Comparison of ENCODE assay signal across 17 mouse cellular contexts in the genomic region with DNA sequence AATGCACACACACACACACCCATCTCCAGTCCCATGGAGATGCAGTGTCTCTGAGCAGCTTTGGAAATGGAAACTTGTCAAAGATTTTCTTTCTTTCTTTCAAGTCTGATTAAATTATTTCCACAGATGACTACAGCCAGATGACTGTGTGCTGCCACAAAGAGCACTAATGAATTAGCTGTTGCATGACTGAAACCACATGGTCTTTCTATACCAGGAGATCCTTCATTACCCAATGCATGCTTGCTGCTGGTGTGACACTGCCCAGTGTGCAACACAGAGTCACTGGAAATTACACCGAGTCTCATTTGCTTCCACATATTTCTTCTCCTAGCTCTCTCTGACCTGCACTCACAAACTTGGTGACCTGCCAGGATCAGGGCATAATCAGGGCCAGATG.
DNase-seq lines count a peak whose midpoint lies in the region; ATAC-seq and TF ChIP-seq lines count a peak whose summit lies in the region.
"Had no signal": no experiment of that assay in that cellular context is flagged by ENCODE, and none has a peak within 500 bp of the region (broad histone marks: within the 10 kb centered on the region; RNA-seq: fewer than 3 reads in every experiment).

No protein-coding gene starts in this region.

- no peak overlapping the region for H3K4me2 ChIP-seq in neural tube, embryonic 15.5 days
- no peak overlapping the region for H3K4me2 ChIP-seq in embryonic facial prominence, embryonic 14.5 days (ENCODE audit: low read depth, low read length)
- H3K4me2 ChIP-seq in lung, postnatal 0 days (replicated peaks; ENCODE audit: low read depth, low read length): no peak overlapping the region
- no peak overlapping the region for H3K4me2 ChIP-seq in hindbrain, postnatal 0 days (ENCODE audit: low read depth, low read length)
- H3K4me2 ChIP-seq: embryonic facial prominence, embryonic 12.5 days; forebrain, embryonic 12.5 days; hindbrain, embryonic 14.5 days; limb, embryonic 15.5 days; midbrain, embryonic 13.5 days had no signal

- no peak for ATAC-seq in neural tube, embryonic 15.5 days (ENCODE audit: low FRiP score)
- ATAC-seq in embryonic facial prominence, embryonic 14.5 days (ENCODE audit: low read depth): no peak
- ATAC-seq in lung, postnatal 0 days: peak; percentile 87
- ATAC-seq in hindbrain, postnatal 0 days: no peak
- ATAC-seq: midbrain, embryonic 13.5 days had no signal

- no peak for TF ChIP-seq CTCF in lung, postnatal 0 days (IDR thresholded peaks at IDR 0.05)
- TF ChIP-seq CTCF in hindbrain, postnatal 0 days (IDR thresholded peaks at IDR 0.05; ENCODE audit: low read depth): no peak

- no peaks in the 10 kb centered on the region for H3K9me3 ChIP-seq in neural tube, embryonic 15.5 days (replicated peaks)
- no peaks in the 10 kb centered on the region for H3K9me3 ChIP-seq in embryonic facial prominence, embryonic 14.5 days (ENCODE audit: control insufficient read depth, low read length)
- H3K9me3 ChIP-seq in lung, postnatal 0 days (ENCODE audit: low read length): no peaks in the 10 kb centered on the region; the same call in 1 of the 2 replicates
- no peaks in the 10 kb centered on the region for H3K9me3 ChIP-seq in hindbrain, postnatal 0 days (ENCODE audit: low read length)
- H3K9me3 ChIP-seq: embryonic facial prominence, embryonic 12.5 days; forebrain, embryonic 12.5 days; limb, embryonic 15.5 days; midbrain, embryonic 13.5 days had no signal

- no peaks in the 10 kb centered on the region for H3K27me3 ChIP-seq in neural tube, embryonic 15.5 days (replicated peaks)
- no peaks in the 10 kb centered on the region for H3K27me3 ChIP-seq in embryonic facial prominence, embryonic 14.5 days (replicated peaks; ENCODE audit: control insufficient read depth, insufficient read depth, low read length)
- H3K27me3 ChIP-seq in lung, postnatal 0 days (replicated peaks; ENCODE audit: insufficient read depth, low read length): no peaks in the 10 kb centered on the region
- no peaks in the 10 kb centered on the region for H3K27me3 ChIP-seq in hindbrain, postnatal 0 days (ENCODE audit: insufficient read depth, low read length)
- H3K27me3 ChIP-seq: embryonic facial prominence, embryonic 12.5 days; forebrain, embryonic 12.5 days; limb, embryonic 15.5 days; midbrain, embryonic 13.5 days had no signal

- TF ChIP-seq EP300 in lung, postnatal 0 days (IDR thresholded peaks at IDR 0.05): 0 out of 2 replicates have a peak, but pooled peaks have one; percentile 28

- no peaks in the 10 kb centered on the region for H3K4me1 ChIP-seq in neural tube, embryonic 15.5 days
- no peaks in the 10 kb centered on the region; the same call in 1 of the 2 replicates for H3K4me1 ChIP-seq in embryonic facial prominence, embryonic 14.5 days (ENCODE audit: control insufficient read depth, insufficient read depth, low read length)
- H3K4me1 ChIP-seq in lung, postnatal 0 days (ENCODE audit: insufficient read depth, low read depth, low read length): no peaks in the 10 kb centered on the region
- no peaks in the 10 kb centered on the region for H3K4me1 ChIP-seq in hindbrain, postnatal 0 days (ENCODE audit: insufficient read depth, low read length)
- H3K4me1 ChIP-seq: forebrain, embryonic 12.5 days; limb, embryonic 15.5 days; midbrain, embryonic 13.5 days had no signal

- peak; percentile 13 for DNase-seq in neural tube, embryonic 10.5 days (ENCODE audit: extremely low spot score, low spot score)
- DNase-seq in embryonic facial prominence, embryonic 14.5 days (ENCODE audit: low spot score): peak; percentile 53
- DNase-seq in lung, postnatal 0 days (ENCODE audit: low spot score): peak; percentile 69
- peak; percentile 3 for DNase-seq in yolk sac, embryonic 10.5 days (ENCODE audit: low spot score)
- DNase-seq in hindbrain, postnatal 0 days (ENCODE audit: low spot score): no peak
- DNase-seq in adrenal gland, adult (ENCODE audit: inconsistent age in 2 of 2, low spot score in 1 of 2): no peak
- no peak for DNase-seq in layer of hippocampus, adult 9-11 months
- DNase-seq: adrenal gland, postnatal 10 days; cerebellum, adult 9-10 months; right cerebral cortex, postnatal 4 days had no signal

- H3K9ac ChIP-seq in neural tube, embryonic 15.5 days (replicated peaks): no peak overlapping the region
- H3K9ac ChIP-seq in embryonic facial prominence, embryonic 14.5 days (ENCODE audit: low read depth, low read length): no peak overlapping the region
- H3K9ac ChIP-seq in lung, postnatal 0 days (replicated peaks; ENCODE audit: low read depth): no peak overlapping the region
- no peak overlapping the region for H3K9ac ChIP-seq in hindbrain, postnatal 0 days (replicated peaks; ENCODE audit: low read length)
- H3K9ac ChIP-seq: embryonic facial prominence, embryonic 12.5 days; forebrain, embryonic 12.5 days; hindbrain, embryonic 14.5 days; limb, embryonic 15.5 days; midbrain, embryonic 13.5 days had no signal

- H3K36me3 ChIP-seq in neural tube, embryonic 15.5 days: no peaks in the 10 kb centered on the region
- no peaks in the 10 kb centered on the region for H3K36me3 ChIP-seq in embryonic facial prominence, embryonic 14.5 days (ENCODE audit: control insufficient read depth, insufficient read depth, low read length)
- no peaks in the 10 kb centered on the region for H3K36me3 ChIP-seq in lung, postnatal 0 days (ENCODE audit: insufficient read depth, low read length)
- H3K36me3 ChIP-seq in hindbrain, postnatal 0 days (ENCODE audit: insufficient read depth, low read length): no peaks in the 10 kb centered on the region
- H3K36me3 ChIP-seq: embryonic facial prominence, embryonic 12.5 days; forebrain, embryonic 12.5 days; limb, embryonic 15.5 days; midbrain, embryonic 13.5 days had no signal

- no peak overlapping the region for H3K27ac ChIP-seq in neural tube, embryonic 15.5 days (replicated peaks)
- H3K27ac ChIP-seq in embryonic facial prominence, embryonic 14.5 days (replicated peaks; ENCODE audit: low read depth, low read length): no peak overlapping the region
- H3K27ac ChIP-seq in lung, postnatal 0 days (ENCODE audit: low read length): no peak overlapping the region
- H3K27ac ChIP-seq in hindbrain, postnatal 0 days: no peak overlapping the region
- H3K27ac ChIP-seq: embryonic facial prominence, embryonic 12.5 days; forebrain, embryonic 12.5 days; hindbrain, embryonic 14.5 days; limb, embryonic 15.5 days; midbrain, embryonic 13.5 days had no signal

- 90% methylated on average over 1 of the region's 1 CpGs for WGBS in neural tube, embryonic 15.5 days
- 10% methylated on average over 1 of the region's 1 CpGs for WGBS in embryonic facial prominence, embryonic 14.5 days
- WGBS in lung, postnatal 0 days: 53% methylated on average over 1 of the region's 1 CpGs
- 61% methylated on average over 1 of the region's 1 CpGs for WGBS in hindbrain, postnatal 0 days

- H3K4me3 ChIP-seq in neural tube, embryonic 15.5 days (replicated peaks): no peak overlapping the region
- H3K4me3 ChIP-seq in embryonic facial prominence, embryonic 14.5 days (ENCODE audit: low read depth, low read length): no peak overlapping the region
- no peak overlapping the region for H3K4me3 ChIP-seq in lung, postnatal 0 days (ENCODE audit: low read depth, low read length)
- no peak overlapping the region for H3K4me3 ChIP-seq in hindbrain, postnatal 0 days (ENCODE audit: low read length)
- H3K4me3 ChIP-seq: embryonic facial prominence, embryonic 12.5 days; forebrain, embryonic 12.5 days; limb, embryonic 15.5 days; midbrain, embryonic 13.5 days; myocyte had no signal

Comparison
In these comparisons a context has a peak if more than half of its experiments do, and no peak if none do; other contexts are left out.
1. DNase-seq: peak in neural tube, embryonic 10.5 days (single experiment), embryonic facial prominence, embryonic 14.5 days (single experiment), lung, postnatal 0 days (single experiment) and yolk sac, embryonic 10.5 days (single experiment); none in hindbrain, postnatal 0 days (single experiment), adrenal gland, adult (0 of 2) and layer of hippocampus, adult 9-11 months (single experiment).